Mouse (Mus musculus) regulatory T cell (primary cell): Measurements from ENCODE around the gene Leo1.
"Not testable (repeated sequence)": the region's sequence is repeated elsewhere in the genome, so short reads cannot be mapped to it uniquely, and the experiment has no call there.

Experiments used
- in situ Hi-C: fragments of 300-600 bp; cut with MboI, MseI; formaldehyde crosslinking; loops from one replicate; pipeline ENCODE4 v1.15.1; 2025; ENCODE audit warnings: high pct_unique_total_duplicates

Leo1 gene

GRCm38 (mm10) chr9:75425796-75426391 is 15.4 kb upstream of the Leo1 start:
- in situ Hi-C loops, result no loop called here

- in situ Hi-C loops, result no loop called here
Observed at GRCm38 (mm10) chr9:75427366-75428273, 13.7 kb upstream of the Leo1 start.

- in situ Hi-C loops, result no loop called here
Observed at GRCm38 (mm10) chr9:75428274-75428600, 13.1 kb upstream of the Leo1 start.

- in situ Hi-C loops, result no loop called here
Observed at GRCm38 (mm10) chr9:75429040-75429439, 12.3 kb upstream of the Leo1 start.

GRCm38 (mm10) chr9:75429657-75430056 is 11.7 kb upstream of the Leo1 start:
- in situ Hi-C loops, result loop anchor here (5.0 kb wide), 1 partner anchor 32 kb away; no protein-coding TSS in a partner anchor

- in situ Hi-C loops, result loop anchor here (5.0 kb wide), 1 partner anchor 34 kb away; no protein-coding TSS in a partner anchor
Observed at GRCm38 (mm10) chr9:75430822-75431621, 10.3 kb upstream of the Leo1 start.

GRCm38 (mm10) chr9:75432694-75433093 is 8.6 kb upstream of the Leo1 start:
- in situ Hi-C loops, result loop anchor here (5.0 kb wide), 1 partner anchor 35 kb away; no protein-coding TSS in a partner anchor

- in situ Hi-C loops, result loop anchor here (5.0 kb wide), 1 partner anchor 37 kb away; no protein-coding TSS in a partner anchor
Observed at GRCm38 (mm10) chr9:75434172-75434793, 7.0 kb upstream of the Leo1 start.

GRCm38 (mm10) chr9:75434872-75435271 is 6.5 kb upstream of the Leo1 start:
- in situ Hi-C loops, result loop anchor here (5.0 kb wide), 2 partner anchors 38 to 78 kb away; no protein-coding TSS in a partner anchor

GRCm38 (mm10) chr9:75435291-75435690 is 6.0 kb upstream of the Leo1 start:
- in situ Hi-C loops, result loop anchor here (5.0 kb wide), 1 partner anchor 78 kb away; no protein-coding TSS in a partner anchor

- in situ Hi-C loops, result loop anchor here (5.0 kb wide), 1 partner anchor 79 kb away; no protein-coding TSS in a partner anchor
Observed at GRCm38 (mm10) chr9:75435918-75436317, 5.4 kb upstream of the Leo1 start.

GRCm38 (mm10) chr9:75437653-75438385 is 3.5 kb upstream of the Leo1 start:
- in situ Hi-C loops, result loop anchor here (5.0 kb wide), 1 partner anchor 81 kb away; no protein-coding TSS in a partner anchor

- in situ Hi-C loops, result no loop called here
Observed at GRCm38 (mm10) chr9:75441691-75442131, 387 bp downstream of the Leo1 start.

- in situ Hi-C loops, result no loop called here
Observed at GRCm38 (mm10) chr9:75444981-75445380, 3.7 kb downstream of the Leo1 start.

- in situ Hi-C loops, result not testable (repeated sequence)
Observed at GRCm38 (mm10) chr9:75446574-75446973, 5.2 kb downstream of the Leo1 start.

GRCm38 (mm10) chr9:75448021-75448420 is 6.7 kb downstream of the Leo1 start:
- in situ Hi-C loops, result no loop called here

- in situ Hi-C loops, result no loop called here
Observed at GRCm38 (mm10) chr9:75453994-75454393, 12.7 kb downstream of the Leo1 start.

- in situ Hi-C loops, result no loop called here
Observed at GRCm38 (mm10) chr9:75455684-75456083, 14.4 kb downstream of the Leo1 start.

- in situ Hi-C loops, result no loop called here
Observed at GRCm38 (mm10) chr9:75463050-75463660, 21.8 kb downstream of the Leo1 start.

GRCm38 (mm10) chr9:75465856-75466255 is 24.5 kb downstream of the Leo1 start:
- in situ Hi-C loops, result no loop called here
